Mouse (Mus musculus) liver, embryonic 11.5 days (tissue): ENCODE results near the gene Scn3b. TPM values are rescaled to one million over a fixed set of nuclear protein-coding genes. Genes with fewer than 3 reads are reported as not detected.
A peak's percentile ranks its signal among the peaks of the same experiment; 100 is the strongest.

Source experiments
- ATAC-seq: fragments of 200-750 bp; cut with Nextera tagmentation; replicated peaks from 2 replicates; pipeline ENCODE4 v1.8.0; 2017; ENCODE audit warnings: moderate number of reproducible peaks, mild to moderate bottlenecking, moderate TSS enrichment, moderate library complexity; ENCODE audit not compliant: low FRiP score
- DNase-seq: peaks from one replicate; pipeline ENCODE4 v3.0.0-alpha.2; 2017; ENCODE audit warnings: low spot score
- H3K27ac ChIP-seq: fragments of 300-500 bp; sonication (generic); 2 replicates; pipeline ENCODE4 v1.5.1; 2014; ENCODE audit warnings: mild to moderate bottlenecking, low read depth, low read length, control low read depth
- H3K27me3 ChIP-seq: fragments of 300-500 bp; sonication (generic); replicated peaks from 2 replicates; pipeline ENCODE4 v1.6.1; 2014; ENCODE audit warnings: low read length, mixed read lengths; ENCODE audit not compliant: control insufficient read depth, insufficient read depth
- H3K36me3 ChIP-seq: fragments of 300-500 bp; sonication (generic); 2 replicates; pipeline ENCODE4 v1.6.1; 2014; ENCODE audit warnings: mild to moderate bottlenecking, low read length, moderate library complexity, mixed read lengths; ENCODE audit not compliant: control insufficient read depth, insufficient read depth
- H3K4me1 ChIP-seq: fragments of 300-500 bp; sonication (generic); replicated peaks from 2 replicates; pipeline ENCODE4 v1.6.1; 2014; ENCODE audit warnings: low read length, mixed read lengths; ENCODE audit not compliant: control insufficient read depth, insufficient read depth
- H3K4me2 ChIP-seq: fragments of 300-500 bp; sonication (generic); 2 replicates; pipeline ENCODE4 v1.6.1; 2014; ENCODE audit warnings: mild to moderate bottlenecking, control low read depth, moderate library complexity
- H3K4me3 ChIP-seq: fragments of 300-500 bp; sonication (generic); 2 replicates; pipeline ENCODE4 v1.5.1; 2014; ENCODE audit warnings: low read depth, low read length, control low read depth
- H3K9ac ChIP-seq: fragments of 300-500 bp; sonication (generic); 2 replicates; pipeline ENCODE4 v1.6.1; 2014; ENCODE audit warnings: low read depth, low read length, control low read depth
- H3K9me3 ChIP-seq: fragments of 300-500 bp; sonication (generic); 2 replicates; pipeline ENCODE4 v1.6.1; 2016; ENCODE audit warnings: low read length, inconsistent platforms, mixed read lengths; ENCODE audit not compliant: control insufficient read depth
- WGBS: fragments of 180-500 bp; shearing (Covaris S2); extraction: QIAGEN DNeasy Blood & Tissue Kit; methylation state at CpG from one replicate; pipeline ENCODE4 v1.1.7; 2014; 5-methylcytosine and 5-hydroxymethylcytosine counted together
- polyA plus RNA-seq: library from polyadenylated mRNA; unstranded; fragments of >200 nt; fragmentation: Nextera tagmentation; extraction: Ambion mirVana; gene quantifications from 2 replicates; pipeline ENCODE4 v1.2.1, GENCODE M21; 2014

Scn3b gene
- polyA plus RNA-seq: 0.08 and 0.22 TPM in 2 replicates

DNA sequence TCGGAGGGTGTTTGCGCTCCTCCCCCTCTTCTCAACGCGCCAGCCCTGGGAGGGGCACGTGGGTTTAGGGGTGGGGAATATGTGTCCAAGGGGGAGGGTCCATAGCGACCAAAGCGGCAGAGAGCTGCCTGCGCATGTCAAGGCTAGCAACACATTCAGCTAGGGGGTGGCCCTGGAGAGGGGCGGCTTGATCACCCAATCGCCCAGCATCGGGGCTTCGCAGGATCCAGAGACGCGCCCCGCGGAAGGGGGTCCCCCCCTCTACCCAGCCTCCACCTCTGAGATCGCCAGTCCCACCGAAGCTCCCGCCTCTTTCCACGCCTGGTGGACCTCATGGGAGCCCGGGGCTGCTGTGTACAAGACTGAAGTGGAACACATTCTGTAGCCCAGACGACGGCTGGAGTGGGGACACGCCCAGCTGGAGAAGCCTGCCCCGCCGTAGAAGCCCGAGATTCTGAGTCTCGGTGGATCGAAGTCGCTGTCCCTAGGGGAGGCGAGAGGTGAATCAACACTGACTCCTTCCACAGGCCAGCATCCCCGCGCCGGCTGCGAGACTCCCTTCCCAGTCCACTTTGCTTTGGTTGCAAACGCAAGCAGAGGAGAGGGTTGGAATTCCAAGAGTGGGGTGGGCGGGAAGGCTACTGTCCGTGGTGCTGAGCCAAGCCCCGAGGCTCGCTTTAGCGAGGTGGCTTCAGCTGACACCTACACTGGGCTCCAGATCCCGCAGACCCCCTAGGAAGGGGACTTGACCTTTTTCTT lies at the start of gene Scn3b:
Gene Scn3b, plus strand, starts transcription at position 115 of the 759 bp plus-strand sequence.
- Histone ChIP-seq H3K4me2 (peak within 1 kb of the TSS; percentile 69), H3K27me3 (peaks cover 21% of the 10 kb centered on the region), H3K27ac (no peak within 1 kb of the TSS), H3K9ac (no peak within 1 kb of the TSS), H3K9me3 (no peaks in the 10 kb centered on the region), H3K4me3 (peak within 1 kb of the TSS; percentile 28), H3K4me1 (no peaks in the 10 kb centered on the region; the same call in 1 of the 2 replicates), H3K36me3 (no peaks in the 10 kb centered on the region)
- peak; percentile 45 for ATAC-seq
- peak; percentile 55 for DNase-seq
- WGBS: 2% methylated on average over 42 of the region's 42 CpGs

DNA sequence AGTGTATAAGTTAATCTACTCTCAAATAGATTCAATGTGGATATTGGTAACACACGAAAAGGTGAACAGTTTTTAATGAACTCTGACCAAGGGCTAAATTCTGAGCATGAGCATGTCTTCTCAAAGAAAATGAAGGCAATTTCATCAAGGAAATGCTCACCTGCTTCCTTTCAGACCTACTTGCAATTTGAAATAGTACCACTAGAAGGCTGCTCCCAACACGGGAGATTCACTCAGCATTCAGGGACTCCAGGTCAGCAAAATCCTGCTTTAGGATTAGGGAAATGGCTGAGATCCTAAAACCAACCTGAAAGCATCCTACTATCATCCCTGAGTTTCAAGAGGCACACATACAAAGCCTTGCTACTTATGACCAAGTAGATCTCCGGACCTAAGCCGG lies 44.7 kb upstream of the Scn3b start:
- Histone ChIP-seq H3K27ac (no peak overlapping the region), H3K4me3 (no peak overlapping the region), H3K4me2 (no peak overlapping the region), H3K9me3 (no peaks in the 10 kb centered on the region), H3K4me1 (no peaks in the 10 kb centered on the region), H3K9ac (no peak overlapping the region), H3K27me3 (no peaks in the 10 kb centered on the region), H3K36me3 (no peaks in the 10 kb centered on the region)
- 60% methylated on average over 4 of the region's 4 CpGs for WGBS
- ATAC-seq: no peak
- no peak for DNase-seq

DNA sequence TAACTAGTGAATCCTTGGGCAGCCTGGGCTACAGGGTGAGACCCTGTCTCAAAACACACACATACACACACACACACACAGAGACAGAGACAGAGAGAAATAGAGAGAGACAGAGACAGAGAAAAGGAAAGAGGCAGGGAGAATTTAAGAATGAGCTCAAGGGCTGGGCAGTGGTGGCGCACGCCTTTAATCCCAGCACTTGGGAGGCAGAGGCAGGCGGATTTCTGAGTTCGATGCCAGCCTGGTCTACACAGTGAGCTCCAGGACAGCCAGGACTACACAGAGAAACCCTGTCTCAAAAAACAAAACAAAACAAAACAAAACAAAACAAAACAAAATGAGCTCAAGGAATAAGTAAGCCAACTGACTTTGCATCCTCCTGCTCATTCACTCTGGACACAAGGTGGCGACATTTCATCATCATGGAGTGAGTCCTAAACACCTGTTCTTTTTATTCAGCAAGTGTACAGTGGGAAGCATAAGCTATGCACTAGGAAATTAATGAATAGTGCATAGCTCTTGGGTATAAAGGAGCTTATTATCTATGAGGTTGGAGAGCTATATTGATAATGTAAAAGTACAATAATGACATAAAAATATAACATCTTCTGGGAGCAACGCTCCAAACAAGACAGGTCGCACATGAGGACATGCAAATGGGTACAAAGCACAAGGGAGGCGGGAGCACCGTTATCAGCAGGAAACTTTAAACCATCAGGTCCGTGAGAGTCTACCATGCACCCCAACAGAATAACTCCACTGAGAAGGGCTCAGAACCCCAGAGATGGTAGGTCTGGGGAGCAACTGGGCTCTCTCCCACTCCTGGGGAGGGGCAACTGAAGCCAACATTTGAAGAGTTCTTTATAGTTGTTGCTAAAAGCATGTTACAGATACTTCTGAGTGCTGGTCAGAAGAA lies 40.9 kb upstream of the Scn3b start:
- Histone ChIP-seq H3K4me1 (no peaks in the 10 kb centered on the region), H3K27ac (no peak overlapping the region), H3K27me3 (no peaks in the 10 kb centered on the region), H3K9ac (no peak overlapping the region), H3K9me3 (no peaks in the 10 kb centered on the region), H3K4me2 (no peak overlapping the region), H3K4me3 (no peak overlapping the region), H3K36me3 (no peaks in the 10 kb centered on the region)
- 61% methylated on average over 10 of the region's 10 CpGs for WGBS
- DNase-seq (no peak), ATAC-seq (no peak; the same call in 1 of the 2 replicates)

DNA sequence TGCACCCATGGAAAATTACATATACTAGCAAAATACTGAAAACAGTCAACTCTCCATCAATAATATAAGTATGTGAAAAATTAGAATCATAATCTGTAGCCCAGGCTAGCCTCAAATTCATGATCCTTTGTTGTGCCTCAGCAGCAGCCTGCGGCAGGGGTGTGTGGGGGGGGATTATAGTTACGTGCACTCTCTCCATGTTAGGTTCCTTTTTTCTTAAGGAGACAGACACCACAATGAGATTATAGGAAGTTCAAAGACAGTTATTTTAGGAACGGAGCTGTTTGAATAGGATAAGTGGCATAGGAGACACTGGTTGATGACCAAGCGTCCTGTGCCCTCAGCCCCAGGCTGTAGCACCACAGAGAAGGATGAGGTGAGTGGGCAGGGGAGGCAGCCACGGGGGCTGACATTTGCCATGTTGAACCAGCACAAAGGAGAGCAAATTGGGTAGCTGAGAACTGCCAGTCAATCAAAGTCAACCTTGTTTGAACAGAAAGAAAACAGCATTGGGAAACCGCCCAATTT lies 40.1 kb upstream of the Scn3b start:
- no peak for DNase-seq
- no peaks in the 10 kb centered on the region for H3K9me3 ChIP-seq
- H3K27me3 ChIP-seq: no peaks in the 10 kb centered on the region
- no peaks in the 10 kb centered on the region for H3K4me1 ChIP-seq
- no peak overlapping the region for H3K27ac ChIP-seq
- H3K9ac ChIP-seq: no peak overlapping the region
- H3K36me3 ChIP-seq: no peaks in the 10 kb centered on the region
- WGBS: 35% methylated on average over 6 of the region's 6 CpGs
- H3K4me3 ChIP-seq: no peak overlapping the region
- no peak overlapping the region for H3K4me2 ChIP-seq
- ATAC-seq: no peak

DNA sequence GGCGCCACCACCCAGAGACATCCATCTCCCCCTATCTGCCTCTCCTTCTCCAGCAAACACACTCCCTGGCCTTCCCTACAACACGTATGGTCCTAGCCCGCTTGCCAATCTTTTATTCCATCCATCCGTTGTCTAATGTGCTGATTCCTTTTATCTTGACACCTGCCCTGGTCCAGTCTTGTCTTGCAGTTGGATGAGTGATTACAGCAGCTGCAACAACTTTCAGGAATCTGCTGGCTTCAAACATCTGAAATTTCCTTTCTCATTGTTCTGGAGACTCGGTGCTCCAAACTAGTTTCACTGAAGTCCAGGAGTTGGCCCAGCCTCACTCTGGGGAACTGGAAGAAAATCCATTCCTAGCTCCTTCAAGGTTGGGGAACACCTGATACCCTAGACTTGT lies 39.5 kb upstream of the Scn3b start:
- Histone ChIP-seq H3K9me3 (no peaks in the 10 kb centered on the region), H3K9ac (no peak overlapping the region), H3K36me3 (no peaks in the 10 kb centered on the region), H3K27me3 (no peaks in the 10 kb centered on the region), H3K27ac (no peak overlapping the region), H3K4me2 (no peak overlapping the region), H3K4me3 (no peak overlapping the region), H3K4me1 (no peaks in the 10 kb centered on the region)
- 70% methylated on average over 5 of the region's 5 CpGs for WGBS
- DNase-seq: no peak
- no peak; the same call in 1 of the 2 replicates for ATAC-seq

DNA sequence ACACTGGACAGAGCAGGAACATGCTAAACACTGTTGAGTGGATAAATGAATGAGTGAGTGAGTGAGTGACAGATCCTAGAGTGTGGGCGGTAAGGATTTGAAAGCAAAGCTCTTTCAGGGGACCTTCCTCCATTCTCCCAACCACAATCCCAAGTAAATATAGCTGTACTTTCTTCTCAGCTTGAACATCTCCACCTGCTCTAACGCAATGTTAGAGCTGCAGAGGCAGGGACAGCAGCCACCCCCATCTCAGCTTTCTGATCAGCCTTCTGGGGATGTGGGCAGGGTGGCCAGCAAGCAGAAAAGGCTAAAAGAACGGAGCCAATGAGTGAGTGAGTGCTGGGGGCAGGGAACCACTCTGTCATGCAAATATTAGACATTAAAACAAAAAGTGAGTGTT lies 38.0 kb upstream of the Scn3b start:
- no peaks in the 10 kb centered on the region for H3K9me3 ChIP-seq
- H3K4me2 ChIP-seq: no peak overlapping the region
- H3K27ac ChIP-seq: no peak overlapping the region
- no peaks in the 10 kb centered on the region for H3K36me3 ChIP-seq
- no peak overlapping the region for H3K4me3 ChIP-seq
- no peaks in the 10 kb centered on the region for H3K27me3 ChIP-seq
- no peak for ATAC-seq
- WGBS: 75% methylated on average over 3 of the region's 3 CpGs
- no peak for DNase-seq
- H3K4me1 ChIP-seq: no peaks in the 10 kb centered on the region
- H3K9ac ChIP-seq: no peak overlapping the region

DNA sequence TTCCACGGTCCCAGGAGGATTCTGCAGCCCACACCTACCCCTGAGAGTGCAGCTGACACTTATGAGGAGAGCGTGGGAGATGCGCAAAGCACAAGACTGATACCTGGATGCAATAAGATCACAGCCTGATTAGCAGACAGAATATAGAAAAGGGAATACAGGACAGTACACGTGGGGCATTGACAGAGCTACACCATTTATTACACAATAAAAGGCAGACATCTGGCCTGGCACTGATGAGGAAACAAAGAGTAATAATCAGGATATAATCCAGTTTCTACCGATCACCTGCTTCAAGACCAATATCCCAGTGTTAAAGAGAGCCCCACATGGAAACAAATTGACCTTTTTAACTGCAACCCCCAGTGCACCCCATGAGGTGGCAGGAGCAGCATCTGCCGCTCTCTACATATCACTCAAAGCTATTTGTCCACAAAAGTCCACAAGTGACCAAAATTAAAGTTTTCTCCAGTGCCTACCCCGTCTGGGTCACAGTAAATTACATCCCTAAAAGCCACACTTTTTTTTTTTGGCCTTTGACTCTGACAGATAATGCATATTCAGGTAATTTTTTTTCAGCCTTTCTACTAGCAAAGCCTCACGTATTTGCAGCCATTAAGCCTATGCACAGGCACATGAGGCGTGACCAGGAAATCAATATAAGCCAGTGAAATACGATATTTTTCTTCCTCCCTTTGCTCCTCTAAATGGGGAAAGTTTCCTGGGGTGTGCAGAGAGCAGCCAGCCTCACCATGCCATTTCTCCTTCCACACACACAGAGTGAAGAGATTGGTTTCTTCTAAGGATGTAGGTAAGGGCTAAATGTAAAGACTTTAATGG lies 34.6 kb upstream of the Scn3b start:
- Histone ChIP-seq H3K9ac (no peak overlapping the region), H3K4me3 (no peak overlapping the region), H3K4me1 (no peaks in the 10 kb centered on the region), H3K36me3 (no peaks in the 10 kb centered on the region), H3K9me3 (no peaks in the 10 kb centered on the region), H3K27me3 (no peaks in the 10 kb centered on the region), H3K27ac (no peak overlapping the region), H3K4me2 (no peak overlapping the region)
- ATAC-seq (no peak), DNase-seq (no peak)
- 70% methylated on average over 10 of the region's 10 CpGs for WGBS

DNA sequence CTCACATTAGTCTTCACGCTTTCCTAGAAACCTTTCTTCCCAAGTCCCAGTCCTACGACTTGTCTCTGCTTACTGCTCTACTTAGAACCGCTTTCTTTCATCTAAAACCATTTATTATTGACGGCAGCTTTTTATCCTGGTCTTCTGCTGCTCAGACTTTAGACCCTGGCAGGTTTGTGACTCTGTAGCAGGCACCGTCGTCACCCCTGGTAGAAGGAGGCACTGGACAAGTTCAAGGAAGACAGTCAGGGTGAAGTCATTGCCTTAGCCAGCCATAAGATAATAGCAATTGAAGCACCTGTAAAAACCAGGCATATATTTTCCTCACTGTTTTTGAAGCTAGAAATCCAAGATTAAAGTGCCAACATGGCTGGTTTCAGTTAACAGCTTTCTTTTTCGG lies 33.8 kb upstream of the Scn3b start:
- no peaks in the 10 kb centered on the region for H3K4me1 ChIP-seq
- H3K36me3 ChIP-seq: no peaks in the 10 kb centered on the region
- no peak for ATAC-seq
- H3K9me3 ChIP-seq: no peaks in the 10 kb centered on the region
- DNase-seq: no peak
- H3K4me3 ChIP-seq: no peak overlapping the region
- 78% methylated on average over 7 of the region's 7 CpGs for WGBS
- H3K4me2 ChIP-seq: no peak overlapping the region
- H3K27ac ChIP-seq: no peak overlapping the region
- H3K9ac ChIP-seq: no peak overlapping the region
- H3K27me3 ChIP-seq: peaks cover under 1% of the 10 kb centered on the region
